Mouse (Mus musculus) sigmoid colon, adult 10 weeks (tissue): ENCODE results near the gene Plcxd3. TPM values are rescaled to one million over a fixed set of nuclear protein-coding genes. Genes with fewer than 3 reads are reported as not detected.

Experiments used
- polyA plus RNA-seq: library from polyadenylated mRNA; stranded (reverse); fragments of 350-450 nt; fragmentation: Illumina TruSeq; extraction: RNeasy Lipid Tissue Mini Kit (QIAGEN cat#74804); gene quantifications from one replicate; pipeline ENCODE4 v1.2.3, GENCODE M21; 2014; ENCODE audit warnings: low read depth, low replicate concordance

Gene Plcxd3
- polyA plus RNA-seq = 0.63 TPM

DNA sequence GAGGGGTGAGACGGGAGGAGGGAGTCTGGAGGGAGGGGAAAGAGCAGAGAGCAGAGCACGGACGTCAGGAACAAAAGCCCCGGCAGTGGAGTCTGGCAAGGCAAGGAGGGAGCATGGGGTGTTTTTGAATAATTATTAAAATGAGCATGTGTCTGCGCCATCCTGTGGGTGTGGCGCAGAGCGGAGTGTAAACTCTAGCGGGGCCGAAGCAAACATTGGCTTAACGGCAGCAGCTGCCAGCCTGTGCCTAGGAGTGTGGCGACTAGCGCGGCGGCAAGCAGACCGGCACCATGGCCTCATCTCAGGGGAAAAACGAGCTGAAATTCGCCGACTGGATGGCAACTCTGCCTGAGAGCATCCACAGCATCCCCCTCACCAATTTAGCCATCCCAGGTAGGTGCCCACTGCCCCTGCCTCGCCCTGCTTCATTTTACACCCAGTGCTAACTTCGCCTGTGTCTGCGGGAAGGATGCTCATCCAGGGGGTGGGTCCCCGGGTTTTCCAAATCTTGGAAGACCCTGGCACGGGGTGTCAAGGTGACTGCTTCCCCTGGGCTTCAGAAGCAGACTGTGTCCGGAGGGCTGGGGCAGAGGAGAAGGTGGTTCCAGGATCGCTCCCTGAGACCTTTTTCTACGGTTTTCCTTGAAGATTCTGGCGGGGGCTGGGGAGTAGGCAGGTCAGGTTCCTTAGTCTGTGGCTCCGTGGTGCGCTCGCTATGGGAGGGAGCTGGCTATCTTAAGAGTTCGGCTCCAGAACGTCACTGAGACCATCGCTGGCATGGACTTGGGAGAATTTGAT is at the start of gene Plcxd3:
Plcxd3 (plus strand) TSS at position 69 of the 798 bp plus-strand sequence.

